Mouse (Mus musculus): ENCODE measurements around the gene March6.

GRCm38 (mm10) chr15:31454861-31455295 lies 76.0 kb downstream of the March6 start:
- TF ChIP-seq POLR2A (IDR thresholded peaks at IDR 0.05; ENCODE audit: extremely low read depth, insufficient read depth, low read length) = no peak
- no peak for TF ChIP-seq CTCF (IDR thresholded peaks at IDR 0.05; ENCODE audit: low read depth, low read length)

All from liver, adult 2 months (tissue).